Mouse (Mus musculus) neural tube, embryonic 13.5 days (tissue): ENCODE data around the gene Btg1. TPM values are rescaled to one million over a fixed set of nuclear protein-coding genes. Genes with fewer than 3 reads are reported as not detected.
A peak's percentile ranks its signal among the peaks of the same experiment; 100 is the strongest.

ENCODE experiments used
- ATAC-seq: fragments of 200-750 bp; cut with Nextera tagmentation; 2 replicates; pipeline ENCODE4 v1.8.0; 2017; ENCODE audit warnings: low read depth, mild to moderate bottlenecking, moderate TSS enrichment, moderate library complexity
- H3K27ac ChIP-seq: fragments of 300-500 bp; sonication (generic); replicated peaks from 2 replicates; pipeline ENCODE4 v1.5.1; 2015; ENCODE audit warnings: moderate library complexity, mild to moderate bottlenecking, inconsistent platforms
- H3K27me3 ChIP-seq: fragments of 300-500 bp; sonication (generic); 2 replicates; pipeline ENCODE4 v1.6.1; 2015; ENCODE audit warnings: mild to moderate bottlenecking, inconsistent platforms
- H3K36me3 ChIP-seq: fragments of 300-500 bp; sonication (generic); 2 replicates; pipeline ENCODE4 v1.6.1; 2015; ENCODE audit warnings: mild to moderate bottlenecking, inconsistent platforms
- H3K4me1 ChIP-seq: fragments of 300-500 bp; sonication (generic); replicated peaks from 2 replicates; pipeline ENCODE4 v1.6.1; 2015; ENCODE audit warnings: inconsistent platforms
- H3K4me2 ChIP-seq: fragments of 300-500 bp; sonication (generic); 2 replicates; pipeline ENCODE4 v1.6.1; 2015; ENCODE audit warnings: inconsistent platforms, mild to moderate bottlenecking, moderate library complexity
- H3K4me3 ChIP-seq: fragments of 300-500 bp; sonication (generic); 2 replicates; pipeline ENCODE4 v1.5.1; 2015; ENCODE audit warnings: mild to moderate bottlenecking, inconsistent platforms
- H3K9ac ChIP-seq: fragments of 300-500 bp; sonication (generic); 2 replicates; pipeline ENCODE4 v1.6.1; 2015; ENCODE audit warnings: moderate library complexity, mild to moderate bottlenecking, inconsistent platforms
- H3K9me3 ChIP-seq: fragments of 300-500 bp; sonication (generic); 2 replicates; pipeline ENCODE4 v1.6.1; 2016; ENCODE audit warnings: inconsistent platforms
- WGBS: fragments of 180-500 bp; shearing (Covaris S2); methylation state at CpG from one replicate; pipeline ENCODE4 v1.1.7; 2015; 5-methylcytosine and 5-hydroxymethylcytosine counted together
- polyA plus RNA-seq: library from polyadenylated mRNA; unstranded; fragments of >200 nt; fragmentation: Nextera tagmentation; extraction: Ambion mirVana; gene quantifications from 2 replicates; pipeline ENCODE4 v1.2.1, GENCODE M21; 2015

The Btg1 gene
- polyA plus RNA-seq: 49.5 and 51.6 TPM in 2 replicates

GRCm38 (mm10) chr10:96616709-96617116 lies at the start of gene Btg1:
TSS of gene Btg1 (plus strand) at chr10:96617006.
- peak; percentile 96 for ATAC-seq
- peak within 1 kb of the TSS; percentile 80 for H3K4me2 ChIP-seq
- H3K27ac ChIP-seq: peak within 1 kb of the TSS; percentile 96
- under 1% methylated on average over 37 of the region's 37 CpGs for WGBS
- H3K4me3 ChIP-seq: peak within 1 kb of the TSS; percentile 77
- H3K4me1 ChIP-seq: peaks cover 26% of the 10 kb centered on the region
- H3K9me3 ChIP-seq: no peaks in the 10 kb centered on the region
- no peaks in the 10 kb centered on the region for H3K27me3 ChIP-seq
- peak within 1 kb of the TSS; percentile 96 for H3K9ac ChIP-seq
- H3K36me3 ChIP-seq: peaks cover 11% of the 10 kb centered on the region

- Histone ChIP-seq H3K9me3 (peaks cover 6% of the 10 kb centered on the region; the same call in 1 of the 2 replicates), H3K4me2 (no peak overlapping the region), H3K27ac (no peak overlapping the region), H3K9ac (no peak overlapping the region), H3K27me3 (no peaks in the 10 kb centered on the region), H3K4me1 (no peaks in the 10 kb centered on the region), H3K4me3 (no peak overlapping the region), H3K36me3 (no peaks in the 10 kb centered on the region)
- ATAC-seq: no peak
- WGBS: 85% methylated on average over 8 of the region's 8 CpGs
These were observed 47.3 kb upstream of the Btg1 start for GRCm38 (mm10) chr10:96569469-96569868.

GRCm38 (mm10) chr10:96571176-96571575 lies 45.6 kb upstream of the Btg1 start:
- H3K9me3 ChIP-seq: peaks cover 6% of the 10 kb centered on the region; the same call in 1 of the 2 replicates
- H3K4me2 ChIP-seq: no peak overlapping the region
- H3K4me3 ChIP-seq: no peak overlapping the region
- no peaks in the 10 kb centered on the region for H3K4me1 ChIP-seq
- H3K9ac ChIP-seq: no peak overlapping the region
- H3K27me3 ChIP-seq: no peaks in the 10 kb centered on the region
- WGBS: 68% methylated on average over 4 of the region's 4 CpGs
- H3K36me3 ChIP-seq: no peaks in the 10 kb centered on the region
- ATAC-seq: no peak
- H3K27ac ChIP-seq: no peak overlapping the region

GRCm38 (mm10) chr10:96574786-96575185 lies 42.0 kb upstream of the Btg1 start:
- no peak overlapping the region for H3K4me2 ChIP-seq
- H3K4me1 ChIP-seq: no peaks in the 10 kb centered on the region
- H3K4me3 ChIP-seq: no peak overlapping the region
- H3K36me3 ChIP-seq: no peaks in the 10 kb centered on the region
- no peak for ATAC-seq
- H3K9me3 ChIP-seq: no peaks in the 10 kb centered on the region
- no peak overlapping the region for H3K27ac ChIP-seq
- WGBS: 52% methylated on average over 6 of the region's 6 CpGs
- no peak overlapping the region for H3K9ac ChIP-seq
- H3K27me3 ChIP-seq: no peaks in the 10 kb centered on the region

GRCm38 (mm10) chr10:96575338-96575737 lies 41.5 kb upstream of the Btg1 start:
- no peak for ATAC-seq
- no peak overlapping the region for H3K4me2 ChIP-seq
- H3K27me3 ChIP-seq: no peaks in the 10 kb centered on the region
- 92% methylated on average over 5 of the region's 5 CpGs for WGBS
- H3K4me3 ChIP-seq: no peak overlapping the region
- H3K9me3 ChIP-seq: no peaks in the 10 kb centered on the region
- no peaks in the 10 kb centered on the region for H3K36me3 ChIP-seq
- no peak overlapping the region for H3K9ac ChIP-seq
- H3K27ac ChIP-seq: no peak overlapping the region
- H3K4me1 ChIP-seq: no peaks in the 10 kb centered on the region

GRCm38 (mm10) chr10:96578924-96579323 lies 37.9 kb upstream of the Btg1 start:
- H3K4me2 ChIP-seq: no peak overlapping the region
- no peak for ATAC-seq
- no peaks in the 10 kb centered on the region; the same call in 1 of the 2 replicates for H3K4me1 ChIP-seq
- H3K9ac ChIP-seq: no peak overlapping the region
- no peaks in the 10 kb centered on the region for H3K9me3 ChIP-seq
- WGBS: 79% methylated on average over 5 of the region's 5 CpGs
- H3K4me3 ChIP-seq: no peak overlapping the region
- no peaks in the 10 kb centered on the region for H3K36me3 ChIP-seq
- H3K27ac ChIP-seq: no peak overlapping the region
- H3K27me3 ChIP-seq: no peaks in the 10 kb centered on the region

- WGBS: 66% methylated on average over 4 of the region's 4 CpGs
- no peak for ATAC-seq
These were observed 37.4 kb upstream of the Btg1 start for GRCm38 (mm10) chr10:96579436-96579835.

GRCm38 (mm10) chr10:96580246-96580645 lies 36.6 kb upstream of the Btg1 start:
- no peaks in the 10 kb centered on the region for H3K9me3 ChIP-seq
- no peak overlapping the region for H3K9ac ChIP-seq
- no peaks in the 10 kb centered on the region for H3K27me3 ChIP-seq
- 87% methylated on average over 7 of the region's 7 CpGs for WGBS
- H3K4me2 ChIP-seq: no peak overlapping the region
- H3K4me3 ChIP-seq: no peak overlapping the region
- no peaks in the 10 kb centered on the region for H3K36me3 ChIP-seq
- no peak for ATAC-seq
- no peaks in the 10 kb centered on the region; the same call in 1 of the 2 replicates for H3K4me1 ChIP-seq
- no peak overlapping the region for H3K27ac ChIP-seq

More at GRCm38 (mm10) chr10:96579436-96579835, 37.4 kb upstream of the Btg1 start:
- Histone ChIP-seq H3K27ac (no peak overlapping the region), H3K27me3 (no peaks in the 10 kb centered on the region), H3K36me3 (no peaks in the 10 kb centered on the region), H3K9me3 (no peaks in the 10 kb centered on the region), H3K4me1 (no peaks in the 10 kb centered on the region; the same call in 1 of the 2 replicates), H3K9ac (no peak overlapping the region), H3K4me3 (no peak overlapping the region), H3K4me2 (no peak overlapping the region)

GRCm38 (mm10) chr10:96581232-96581631 lies 35.6 kb upstream of the Btg1 start:
- Histone ChIP-seq H3K27me3 (no peaks in the 10 kb centered on the region), H3K4me3 (no peak overlapping the region), H3K4me1 (no peaks in the 10 kb centered on the region; the same call in 1 of the 2 replicates), H3K36me3 (no peaks in the 10 kb centered on the region), H3K9ac (no peak overlapping the region), H3K27ac (0 out of 2 replicates have a peak overlapping the region, but pooled peaks have one; percentile 1), H3K9me3 (no peaks in the 10 kb centered on the region), H3K4me2 (no peak overlapping the region)
- no peak for ATAC-seq
- WGBS: 43% methylated on average over 6 of the region's 6 CpGs

- H3K4me2 ChIP-seq: no peak overlapping the region
- WGBS: 70% methylated on average over 4 of the region's 4 CpGs
- no peak overlapping the region for H3K9ac ChIP-seq
- no peak overlapping the region for H3K27ac ChIP-seq
- no peaks in the 10 kb centered on the region for H3K36me3 ChIP-seq
- H3K4me3 ChIP-seq: no peak overlapping the region
- no peaks in the 10 kb centered on the region for H3K9me3 ChIP-seq
- no peaks in the 10 kb centered on the region; the same call in 1 of the 2 replicates for H3K4me1 ChIP-seq
- no peak for ATAC-seq
- H3K27me3 ChIP-seq: no peaks in the 10 kb centered on the region
These were observed 30.5 kb upstream of the Btg1 start for GRCm38 (mm10) chr10:96586191-96586880.

GRCm38 (mm10) chr10:96586881-96587217 lies 30.0 kb upstream of the Btg1 start:
- H3K9me3 ChIP-seq: no peaks in the 10 kb centered on the region
- no peaks in the 10 kb centered on the region for H3K27me3 ChIP-seq
- no peaks in the 10 kb centered on the region for H3K36me3 ChIP-seq
- no peak overlapping the region for H3K27ac ChIP-seq
- ATAC-seq: no peak
- no peak overlapping the region for H3K4me2 ChIP-seq
- H3K9ac ChIP-seq: no peak overlapping the region
- WGBS: 80% methylated on average over 4 of the region's 4 CpGs
- H3K4me3 ChIP-seq: no peak overlapping the region
- H3K4me1 ChIP-seq: no peaks in the 10 kb centered on the region

- Histone ChIP-seq H3K9me3 (no peaks in the 10 kb centered on the region), H3K4me3 (no peak overlapping the region), H3K27me3 (no peaks in the 10 kb centered on the region), H3K4me1 (no peaks in the 10 kb centered on the region), H3K9ac (no peak overlapping the region), H3K36me3 (no peaks in the 10 kb centered on the region), H3K4me2 (no peak overlapping the region), H3K27ac (no peak overlapping the region)
- ATAC-seq: no peak
- 86% methylated on average over 6 of the region's 6 CpGs for WGBS
These were observed 28.6 kb upstream of the Btg1 start for GRCm38 (mm10) chr10:96588233-96588632.

- H3K4me2 ChIP-seq: no peak overlapping the region
- no peaks in the 10 kb centered on the region for H3K27me3 ChIP-seq
- H3K36me3 ChIP-seq: no peaks in the 10 kb centered on the region
- ATAC-seq: no peak
- no peaks in the 10 kb centered on the region for H3K4me1 ChIP-seq
- 96% methylated on average over 5 of the region's 5 CpGs for WGBS
- H3K9ac ChIP-seq: no peak overlapping the region
- no peak overlapping the region for H3K4me3 ChIP-seq
- H3K27ac ChIP-seq: no peak overlapping the region
- H3K9me3 ChIP-seq: no peaks in the 10 kb centered on the region
These were observed 27.0 kb upstream of the Btg1 start for GRCm38 (mm10) chr10:96589781-96590180.
